Mouse (Mus musculus): ENCODE measurements around the gene Smco1.

DNA sequence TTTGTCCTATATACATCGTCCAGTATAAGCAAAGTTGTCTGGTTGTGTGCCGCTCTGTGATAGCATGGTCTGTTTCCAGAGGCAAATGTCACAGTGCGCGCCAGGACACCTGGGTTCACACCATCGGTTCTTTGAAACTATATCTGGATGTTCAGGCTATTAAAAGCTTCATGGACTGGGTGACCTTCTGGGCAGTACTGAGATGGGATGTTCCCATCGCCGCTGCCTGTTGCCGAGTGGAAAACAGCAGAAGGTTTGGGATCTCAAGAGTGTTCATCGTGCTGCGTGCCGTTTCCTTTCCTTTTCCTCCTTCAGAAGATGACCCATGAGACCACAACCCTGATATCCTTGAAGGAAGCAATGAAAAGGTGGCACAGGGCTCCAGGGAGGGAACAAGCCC lies at the start of gene Smco1:
- TF ChIP-seq CTCF (IDR thresholded peaks at IDR 0.05; ENCODE audit: low read depth, low read length) (no peak), POLR2A (IDR thresholded peaks at IDR 0.05; ENCODE audit: extremely low read depth, insufficient read depth, low read length) (no peak)

Data from liver, adult 2 months (tissue).